Mouse (Mus musculus): ENCODE data around the gene Zfp28.

DNA sequence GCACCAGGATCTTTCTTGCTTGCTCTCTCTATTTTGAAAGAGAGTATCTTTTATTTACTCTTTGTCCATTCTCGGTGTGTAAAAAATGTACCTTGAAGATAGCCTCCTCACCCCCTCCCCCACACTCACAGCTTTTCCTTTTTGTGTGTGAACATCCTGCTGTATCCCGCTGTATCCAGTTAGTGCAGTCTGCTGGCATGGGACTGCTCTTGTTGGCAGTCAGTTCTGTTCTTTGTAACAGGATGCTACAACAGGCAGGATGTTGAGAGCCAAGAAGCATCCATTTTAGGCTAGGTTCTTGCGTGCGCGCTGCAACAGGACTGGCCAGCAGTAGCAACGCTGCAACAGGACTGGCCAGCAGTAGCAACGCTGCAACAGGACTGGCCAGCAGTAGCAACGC lies 3.9 kb downstream of the Zfp28 start:
- TF ChIP-seq CTCF (IDR thresholded peaks at IDR 0.05; ENCODE audit: low read depth) (no peak), EP300 (IDR thresholded peaks at IDR 0.05; ENCODE audit: low read depth) (no peak)
